Mouse (Mus musculus): Measurements from ENCODE around the gene Mtx2. TPM values are rescaled to one million over a fixed set of nuclear protein-coding genes. Genes with fewer than 3 reads are reported as not detected.

Gene Mtx2
- polyA plus RNA-seq, 1 experiment from 2014 or later = 166 TPM

GRCm38 (mm10) chr2:74874043-74874442 is 48.4 kb downstream of the Mtx2 start:
- WGBS = 90% methylated on average over 9 of the region's 9 CpGs
- Histone ChIP-seq H3K27ac (replicated peaks) (no peak overlapping the region), H3K4me2 (no peak overlapping the region), H3K9me3 (no peaks in the 10 kb centered on the region), H3K9ac (no peak overlapping the region), H3K36me3 (peaks cover 12% of the 10 kb centered on the region), H3K4me1 (replicated peaks) (no peaks in the 10 kb centered on the region), H3K27me3 (no peaks in the 10 kb centered on the region), H3K4me3 (no peak overlapping the region)
- ATAC-seq (ENCODE audit: low read depth) = no peak

- H3K27me3 ChIP-seq = no peaks in the 10 kb centered on the region
- peak; percentile 87 for ATAC-seq (ENCODE audit: low read depth)
- WGBS = 55% methylated on average over 9 of the region's 9 CpGs
- no peak overlapping the region for H3K9ac ChIP-seq
- no peaks in the 10 kb centered on the region for H3K36me3 ChIP-seq
- H3K4me2 ChIP-seq = no peak overlapping the region
- peaks cover 13% of the 10 kb centered on the region for H3K4me1 ChIP-seq (replicated peaks)
- no peak overlapping the region for H3K4me3 ChIP-seq
- H3K27ac ChIP-seq (replicated peaks) = peak overlapping the region; percentile 71
- no peaks in the 10 kb centered on the region for H3K9me3 ChIP-seq
Observed at GRCm38 (mm10) chr2:74884357-74884756, 58.8 kb downstream of the Mtx2 start.

- no peak overlapping the region for H3K4me3 ChIP-seq
- no peak overlapping the region for H3K27ac ChIP-seq (replicated peaks)
- no peak overlapping the region for H3K9ac ChIP-seq
- ATAC-seq (ENCODE audit: low read depth) = no peak
- WGBS = 73% methylated on average over 5 of the region's 5 CpGs
- no peak overlapping the region for H3K4me2 ChIP-seq
- H3K27me3 ChIP-seq = no peaks in the 10 kb centered on the region
- H3K36me3 ChIP-seq = no peaks in the 10 kb centered on the region
- no peaks in the 10 kb centered on the region for H3K9me3 ChIP-seq
- no peaks in the 10 kb centered on the region for H3K4me1 ChIP-seq (replicated peaks)
Observed at GRCm38 (mm10) chr2:74891868-74892267, 66.3 kb downstream of the Mtx2 start.

- Histone ChIP-seq H3K4me3 (no peak overlapping the region), H3K4me2 (no peak overlapping the region), H3K9ac (no peak overlapping the region), H3K27ac (replicated peaks) (no peak overlapping the region), H3K36me3 (no peaks in the 10 kb centered on the region), H3K27me3 (no peaks in the 10 kb centered on the region), H3K9me3 (no peaks in the 10 kb centered on the region), H3K4me1 (replicated peaks) (no peaks in the 10 kb centered on the region)
- 67% methylated on average over 7 of the region's 7 CpGs for WGBS
- ATAC-seq (ENCODE audit: low read depth) = no peak
Observed at GRCm38 (mm10) chr2:74892881-74893615, 67.4 kb downstream of the Mtx2 start.

GRCm38 (mm10) chr2:74894061-74894460 is 68.5 kb downstream of the Mtx2 start:
- H3K4me1 ChIP-seq (replicated peaks) = no peaks in the 10 kb centered on the region
- H3K4me2 ChIP-seq = no peak overlapping the region
- no peaks in the 10 kb centered on the region for H3K27me3 ChIP-seq
- no peak overlapping the region for H3K4me3 ChIP-seq
- H3K9me3 ChIP-seq = no peaks in the 10 kb centered on the region
- 60% methylated on average over 2 of the region's 2 CpGs for WGBS
- ATAC-seq (ENCODE audit: low read depth) = no peak
- no peak overlapping the region for H3K27ac ChIP-seq (replicated peaks)
- no peak overlapping the region for H3K9ac ChIP-seq
- no peaks in the 10 kb centered on the region for H3K36me3 ChIP-seq

- WGBS = 19% methylated on average over 5 of the region's 5 CpGs
- no peak for ATAC-seq (ENCODE audit: low read depth)
Observed at GRCm38 (mm10) chr2:74899973-74900372, 74.4 kb downstream of the Mtx2 start.

GRCm38 (mm10) chr2:74901764-74902295 is 76.2 kb downstream of the Mtx2 start:
- no peak overlapping the region for H3K9ac ChIP-seq
- H3K4me1 ChIP-seq (replicated peaks) = peaks cover 17% of the 10 kb centered on the region
- H3K27ac ChIP-seq (replicated peaks) = no peak overlapping the region
- H3K36me3 ChIP-seq = no peaks in the 10 kb centered on the region
- no peak overlapping the region for H3K4me3 ChIP-seq
- WGBS = 32% methylated on average over 3 of the region's 3 CpGs
- H3K27me3 ChIP-seq = no peaks in the 10 kb centered on the region
- no peak for ATAC-seq (ENCODE audit: low read depth)
- no peak overlapping the region for H3K4me2 ChIP-seq
- no peaks in the 10 kb centered on the region for H3K9me3 ChIP-seq

More at GRCm38 (mm10) chr2:74899973-74900372, 74.4 kb downstream of the Mtx2 start:
- peaks cover 16% of the 10 kb centered on the region for H3K4me1 ChIP-seq (replicated peaks)
- no peak overlapping the region for H3K27ac ChIP-seq (replicated peaks)
- no peak overlapping the region for H3K9ac ChIP-seq
- H3K36me3 ChIP-seq = no peaks in the 10 kb centered on the region
- no peak overlapping the region for H3K4me2 ChIP-seq
- H3K9me3 ChIP-seq = no peaks in the 10 kb centered on the region
- no peak overlapping the region for H3K4me3 ChIP-seq
- no peaks in the 10 kb centered on the region for H3K27me3 ChIP-seq

GRCm38 (mm10) chr2:74907368-74908291 is 82.0 kb downstream of the Mtx2 start:
- Histone ChIP-seq H3K4me2 (peak overlapping the region; percentile 20; the same call in 1 of the 2 replicates), H3K9me3 (no peaks in the 10 kb centered on the region), H3K4me1 (replicated peaks) (peaks cover 12% of the 10 kb centered on the region), H3K27me3 (no peaks in the 10 kb centered on the region), H3K9ac (no peak overlapping the region), H3K4me3 (no peak overlapping the region), H3K36me3 (no peaks in the 10 kb centered on the region), H3K27ac (replicated peaks) (no peak overlapping the region)
- no peak for ATAC-seq (ENCODE audit: low read depth)
- 55% methylated on average over 19 of the region's 19 CpGs for WGBS

GRCm38 (mm10) chr2:74912031-74912430 is 86.4 kb downstream of the Mtx2 start:
- ATAC-seq (ENCODE audit: low read depth) = no peak
- H3K4me2 ChIP-seq = no peak overlapping the region
- no peaks in the 10 kb centered on the region for H3K9me3 ChIP-seq
- peaks cover 10% of the 10 kb centered on the region for H3K4me1 ChIP-seq (replicated peaks)
- WGBS = 83% methylated on average over 7 of the region's 7 CpGs
- H3K9ac ChIP-seq = no peak overlapping the region
- no peak overlapping the region for H3K4me3 ChIP-seq
- no peaks in the 10 kb centered on the region for H3K36me3 ChIP-seq
- H3K27ac ChIP-seq (replicated peaks) = no peak overlapping the region
- H3K27me3 ChIP-seq = no peaks in the 10 kb centered on the region

- Histone ChIP-seq H3K9me3 (no peaks in the 10 kb centered on the region), H3K4me3 (no peak overlapping the region), H3K9ac (no peak overlapping the region), H3K27me3 (no peaks in the 10 kb centered on the region), H3K36me3 (no peaks in the 10 kb centered on the region), H3K27ac (replicated peaks) (no peak overlapping the region), H3K4me1 (replicated peaks) (peaks cover 8% of the 10 kb centered on the region; the same call in 1 of the 2 replicates), H3K4me2 (no peak overlapping the region)
- WGBS = 33% methylated on average over 9 of the region's 9 CpGs
- ATAC-seq (ENCODE audit: low read depth) = no peak
Observed at GRCm38 (mm10) chr2:74917880-74918537, 92.4 kb downstream of the Mtx2 start.

- ATAC-seq (ENCODE audit: low read depth) = no peak
- WGBS = 70% methylated on average over 22 of the region's 22 CpGs
- H3K4me1 ChIP-seq (replicated peaks) = peaks cover 14% of the 10 kb centered on the region
Observed at GRCm38 (mm10) chr2:74925968-74926814, 100.6 kb downstream of the Mtx2 start.

More at GRCm38 (mm10) chr2:74925968-74926814, 100.6 kb downstream of the Mtx2 start:
- no peak overlapping the region for H3K27ac ChIP-seq (replicated peaks)
- H3K36me3 ChIP-seq = no peaks in the 10 kb centered on the region
- H3K27me3 ChIP-seq = no peaks in the 10 kb centered on the region
- no peak overlapping the region for H3K9ac ChIP-seq
- H3K4me2 ChIP-seq = no peak overlapping the region
- H3K9me3 ChIP-seq = no peaks in the 10 kb centered on the region
- H3K4me3 ChIP-seq = no peak overlapping the region
